ENCODE assay signal across 8 mouse cellular contexts in genomic region chr17:43567992-43568888, GRCm38 (mm10). TPM values are rescaled to one million over a fixed set of nuclear protein-coding genes. Genes with fewer than 3 reads are reported as not detected.
A peak's percentile ranks its signal among the peaks of the same experiment; 100 is the strongest.
DNase-seq lines count a peak whose midpoint lies in the region; ATAC-seq and TF ChIP-seq lines count a peak whose summit lies in the region.

TSS of gene Pla2g7 (plus strand) at chr17:43568098.

- H3K36me3 ChIP-seq in forebrain, embryonic 12.5 days (replicated peaks): no peaks in the 10 kb centered on the region
- no peaks in the 10 kb centered on the region for H3K36me3 ChIP-seq in heart, embryonic 14.5 days (ENCODE audit: control insufficient read depth, insufficient read depth, low read length)
- H3K36me3 ChIP-seq in liver, embryonic 14.5 days (replicated peaks; ENCODE audit: control insufficient read depth, insufficient read depth, low read depth): no peaks in the 10 kb centered on the region
- no peaks in the 10 kb centered on the region for H3K36me3 ChIP-seq in neural tube, embryonic 14.5 days (ENCODE audit: control insufficient read depth, insufficient read depth, low read length)

- ATAC-seq in forebrain, embryonic 12.5 days (ENCODE audit: low FRiP score): peak; percentile 87
- peak; percentile 73; the same call in 1 of the 2 replicates for ATAC-seq in heart, embryonic 14.5 days (ENCODE audit: insufficient number of reproducible peaks, insufficient read depth, low FRiP score, low read depth)
- peak; percentile 33; the same call in 1 of the 2 replicates for ATAC-seq in liver, embryonic 14.5 days (ENCODE audit: insufficient read depth)
- ATAC-seq in neural tube, embryonic 14.5 days (ENCODE audit: low read depth): peak; percentile 90

- H3K4me2 ChIP-seq in forebrain, embryonic 12.5 days: peak within 1 kb of the TSS; percentile 85
- H3K4me2 ChIP-seq in heart, embryonic 14.5 days (ENCODE audit: low read length): peak within 1 kb of the TSS; percentile 91
- peak within 1 kb of the TSS; percentile 51 for H3K4me2 ChIP-seq in liver, embryonic 14.5 days (ENCODE audit: low read depth)
- peak within 1 kb of the TSS; percentile 83 for H3K4me2 ChIP-seq in neural tube, embryonic 14.5 days (ENCODE audit: low read depth, low read length)

- peaks cover 2% of the 10 kb centered on the region; the same call in 1 of the 2 replicates for H3K4me1 ChIP-seq in bone marrow, adult 2 months (ENCODE audit: control insufficient read depth, insufficient read depth, low read length)
- peaks cover 12% of the 10 kb centered on the region; the same call in 1 of the 2 replicates for H3K4me1 ChIP-seq in forebrain, embryonic 12.5 days
- H3K4me1 ChIP-seq in heart, embryonic 14.5 days (ENCODE audit: control insufficient read depth in 2 of 2, insufficient read depth in 2 of 2, low read length in 2 of 2): peaks cover 5 to 6% of the 10 kb centered on the region in 2 experiments; a peak in 3 of 4 replicates
- H3K4me1 ChIP-seq in liver, embryonic 14.5 days (replicated peaks; ENCODE audit: control insufficient read depth in 2 of 2, insufficient read depth in 2 of 2, low read length in 1 of 2): no peaks in the 10 kb centered on the region
- 0 out of 2 replicates have a peak, but pooled peaks cover 2% of the 10 kb centered on the region for H3K4me1 ChIP-seq in neural tube, embryonic 14.5 days (ENCODE audit: control insufficient read depth, insufficient read depth, low read length)

- H3K9me3 ChIP-seq in forebrain, embryonic 12.5 days: no peaks in the 10 kb centered on the region
- H3K9me3 ChIP-seq in heart, embryonic 14.5 days (ENCODE audit: control insufficient read depth, low read length): no peaks in the 10 kb centered on the region
- no peaks in the 10 kb centered on the region for H3K9me3 ChIP-seq in liver, embryonic 14.5 days (ENCODE audit: control insufficient read depth, low read length)
- H3K9me3 ChIP-seq in neural tube, embryonic 14.5 days (ENCODE audit: control insufficient read depth, low read length): no peaks in the 10 kb centered on the region

- WGBS in bone marrow, adult 2 months: 4% methylated on average over 34 of the region's 34 CpGs
- under 1% methylated on average over 34 of the region's 34 CpGs for WGBS in forebrain, embryonic 12.5 days
- WGBS in heart, embryonic 14.5 days: 1% methylated on average over 34 of the region's 34 CpGs
- 1% methylated on average over 34 of the region's 34 CpGs for WGBS in liver, embryonic 14.5 days (ENCODE audit: insufficient replicate concordance)
- under 1% methylated on average over 34 of the region's 34 CpGs for WGBS in neural tube, embryonic 14.5 days

- H3K4me3 ChIP-seq in bone marrow, adult 2 months (replicated peaks; ENCODE audit: control insufficient read depth, low read depth, low read length): peak within 1 kb of the TSS; percentile 72
- peak within 1 kb of the TSS; percentile 44 for H3K4me3 ChIP-seq in forebrain, embryonic 12.5 days (replicated peaks)
- H3K4me3 ChIP-seq in heart, embryonic 14.5 days (ENCODE audit: control insufficient read depth in 1 of 2, insufficient read depth in 1 of 2, low read depth in 1 of 2, low read length in 2 of 2): peak within 1 kb of the TSS; percentile 55 to 60
- peak within 1 kb of the TSS; percentile 41 to 51 for H3K4me3 ChIP-seq in liver, embryonic 14.5 days (ENCODE audit: insufficient read depth in 1 of 2, low read depth in 2 of 2, low read length in 2 of 2)
- H3K4me3 ChIP-seq in neural tube, embryonic 14.5 days (ENCODE audit: low read depth, low read length): peak within 1 kb of the TSS; percentile 43

- no peak for TF ChIP-seq EP300 in liver, embryonic 14.5 days (IDR thresholded peaks at IDR 0.05; ENCODE audit: low read depth)

- peak within 1 kb of the TSS; percentile 59 for H3K9ac ChIP-seq in forebrain, embryonic 12.5 days
- H3K9ac ChIP-seq in heart, embryonic 14.5 days (ENCODE audit: low read length): peak within 1 kb of the TSS; percentile 71
- H3K9ac ChIP-seq in liver, embryonic 14.5 days (replicated peaks): no peak within 1 kb of the TSS
- H3K9ac ChIP-seq in neural tube, embryonic 14.5 days (replicated peaks; ENCODE audit: low read depth, low read length): peak within 1 kb of the TSS; percentile 54

- no peak for TF ChIP-seq CTCF in bone marrow, adult 2 months (IDR thresholded peaks at IDR 0.05; ENCODE audit: control insufficient read depth, insufficient read depth, low read length)
- no peak for TF ChIP-seq CTCF in liver, embryonic 14.5 days (IDR thresholded peaks at IDR 0.05; ENCODE audit: low read depth)

- peak within 1 kb of the TSS; percentile 74 for H3K27ac ChIP-seq in bone marrow, adult 2 months (ENCODE audit: control insufficient read depth, insufficient read depth, low read depth, low read length, poor library complexity)
- H3K27ac ChIP-seq in forebrain, embryonic 12.5 days: no peak within 1 kb of the TSS
- peak within 1 kb of the TSS in 1 of 2 experiments; percentile 14; a peak in 1 of 4 replicates for H3K27ac ChIP-seq in heart, embryonic 14.5 days (replicated peaks in 1 of 2; ENCODE audit: control insufficient read depth in 1 of 2, insufficient read depth in 1 of 2, low read depth in 2 of 2, low read length in 2 of 2)
- H3K27ac ChIP-seq in liver, embryonic 14.5 days: no peak within 1 kb of the TSS
- 0 out of 2 replicates have a peak within 1 kb of the TSS, but pooled peaks have one; percentile 48 for H3K27ac ChIP-seq in neural tube, embryonic 14.5 days (ENCODE audit: low read depth, low read length)

- TF ChIP-seq POLR2A in bone marrow, adult 2 months (IDR thresholded peaks at IDR 0.05; ENCODE audit: borderline replicate concordance, control insufficient read depth, low read depth, low read length): peak; percentile 40; the same call in 1 of the 2 replicates

- 0 out of 2 replicates have a peak, but pooled peaks cover 5% of the 10 kb centered on the region for H3K27me3 ChIP-seq in forebrain, embryonic 12.5 days
- no peaks in the 10 kb centered on the region for H3K27me3 ChIP-seq in heart, embryonic 14.5 days (ENCODE audit: control insufficient read depth, insufficient read depth, low read length)
- H3K27me3 ChIP-seq in liver, embryonic 14.5 days (ENCODE audit: control insufficient read depth, insufficient read depth, low read length): no peaks in the 10 kb centered on the region; the same call in 1 of the 2 replicates
- H3K27me3 ChIP-seq in neural tube, embryonic 14.5 days (ENCODE audit: control insufficient read depth, insufficient read depth, low read length): no peaks in the 10 kb centered on the region

- DNase-seq in B cell, adult 2 months: peak; percentile 55 to 60
- peak; percentile 73 for DNase-seq in kidney, postnatal 10 days
- no peak for DNase-seq in liver, embryonic 14.5 days (ENCODE audit: low read depth in 3 of 3, low spot score in 3 of 3)
- DNase-seq in yolk sac, embryonic 10.5 days (ENCODE audit: low spot score): peak; percentile 31

RNA-seq across cellular contexts. Expression of gene Pla2g7, which starts in this region (rescaled TPM):
- 3.7 and 16.1 TPM in 2 replicates for polyA plus RNA-seq in bone marrow, adult 2 months (2011; ENCODE audit: insufficient read depth, insufficient read length, low replicate concordance, missing spikeins)
- polyA plus RNA-seq in forebrain, embryonic 12.5 days (2016; fragmentation: Nextera tagmentation; extraction: Ambion mirVana): 2.1 and 3.4 TPM in 2 replicates
- polyA plus RNA-seq in heart, embryonic 14.5 days (2014; fragmentation: Nextera tagmentation; extraction: Ambion mirVana): 19.2 and 20.5 TPM in 2 replicates
- 4.0 and 5.0 TPM in 2 replicates for polyA plus RNA-seq in liver, embryonic 14.5 days (2012; rRNA removed)
- polyA plus RNA-seq in liver, embryonic 14.5 days (2014; fragmentation: Nextera tagmentation; extraction: Ambion mirVana): 9.9 and 10.7 TPM in 2 replicates
- polyA plus RNA-seq in neural tube, embryonic 14.5 days (2014; fragmentation: Nextera tagmentation; extraction: Ambion mirVana): 62.3 and 66.9 TPM in 2 replicates

Comparison
In these comparisons a context has a peak if more than half of its experiments do, and no peak if none do; other contexts are left out.
1. DNase-seq: peak in B cell, adult 2 months (2 of 2), kidney, postnatal 10 days (single experiment) and yolk sac, embryonic 10.5 days (single experiment); none in liver, embryonic 14.5 days (0 of 3).
2. H3K27ac ChIP-seq: peak in bone marrow, adult 2 months (single experiment) and neural tube, embryonic 14.5 days (single experiment); none in forebrain, embryonic 12.5 days (single experiment) and liver, embryonic 14.5 days (single experiment).
3. ATAC-seq: peak in every context shown above with its lines; median percentile 90 in neural tube, embryonic 14.5 days; 87 in forebrain, embryonic 12.5 days; 73 in heart, embryonic 14.5 days; 33 in liver, embryonic 14.5 days.
4. Peak in every context shown above with its lines, with median percentiles within 50 percentile points of each other: H3K4me3 ChIP-seq and H3K4me2 ChIP-seq.